Mouse (Mus musculus): ENCODE data around the gene Gnaq. TPM values are rescaled to one million over a fixed set of nuclear protein-coding genes. Genes with fewer than 3 reads are reported as not detected.

Gene Gnaq
- polyA plus RNA-seq, 1 experiment, result 56.2 TPM

DNA sequence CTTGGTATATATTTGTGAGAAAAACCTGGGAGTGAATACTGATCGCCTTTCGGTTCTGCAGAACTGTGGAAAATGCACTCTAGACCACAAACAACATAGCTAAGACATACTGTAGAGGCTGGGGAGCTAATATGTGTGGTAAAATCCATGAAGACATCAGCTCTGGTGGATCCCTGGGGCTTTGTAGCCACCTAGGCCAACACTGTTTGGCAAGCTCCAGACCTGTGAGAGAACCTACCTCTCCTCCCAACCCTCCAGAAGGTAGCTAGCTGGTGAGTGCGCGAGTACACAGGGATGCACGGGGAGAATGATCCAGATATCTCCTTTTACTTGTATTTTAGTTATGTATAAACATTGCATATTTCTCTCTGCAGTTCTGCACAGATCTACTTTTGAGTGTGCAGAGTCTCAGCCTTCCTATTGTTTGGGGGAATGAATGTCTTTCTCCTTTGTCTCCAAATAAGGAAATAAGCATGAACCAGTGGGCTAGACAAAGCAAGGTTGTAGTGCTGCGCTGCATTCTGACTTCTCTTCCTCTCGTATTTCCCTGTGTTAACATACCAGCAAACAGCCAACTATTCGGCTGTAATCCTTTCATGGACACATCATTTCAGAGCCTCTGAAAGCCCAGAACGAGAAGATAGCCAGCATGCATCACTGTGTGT lies 205.4 kb downstream of the Gnaq start:
- Histone ChIP-seq H3K4me1 (ENCODE audit: control insufficient read depth, insufficient read depth, low read length) (peaks cover 11% of the 10 kb centered on the region; the same call in 1 of the 2 replicates), H3K4me3 (replicated peaks; ENCODE audit: insufficient read depth, low read depth, low read length) (no peak overlapping the region), H3K27ac (ENCODE audit: insufficient read depth, low read length) (no peak overlapping the region), H3K27me3 (ENCODE audit: control insufficient read depth, insufficient read depth, low read length) (no peaks in the 10 kb centered on the region)
- TF ChIP-seq POLR2A (IDR thresholded peaks at IDR 0.05; ENCODE audit: borderline replicate concordance, insufficient read depth, low read length), result no peak
- peak; percentile 42 to 69 for DNase-seq
- 58% methylated on average over 9 of the region's 9 CpGs for WGBS

GRCm38 (mm10) chr19:16339954-16340586 lies 207.4 kb downstream of the Gnaq start:
- TF ChIP-seq POLR2A (IDR thresholded peaks at IDR 0.05; ENCODE audit: borderline replicate concordance, insufficient read depth, low read length) (no peak), CTCF (IDR thresholded peaks at IDR 0.05; ENCODE audit: borderline replicate concordance, insufficient read depth, low read depth, low read length) (no peak)
- H3K27me3 ChIP-seq (ENCODE audit: control insufficient read depth, insufficient read depth, low read length), result no peaks in the 10 kb centered on the region
- 95% methylated on average over 4 of the region's 4 CpGs for WGBS
- peaks cover 11% of the 10 kb centered on the region; the same call in 1 of the 2 replicates for H3K4me1 ChIP-seq (ENCODE audit: control insufficient read depth, insufficient read depth, low read length)
- H3K4me3 ChIP-seq (replicated peaks; ENCODE audit: insufficient read depth, low read depth, low read length), result no peak overlapping the region
- H3K27ac ChIP-seq (ENCODE audit: insufficient read depth, low read length), result no peak overlapping the region
- DNase-seq, result no peak

DNA sequence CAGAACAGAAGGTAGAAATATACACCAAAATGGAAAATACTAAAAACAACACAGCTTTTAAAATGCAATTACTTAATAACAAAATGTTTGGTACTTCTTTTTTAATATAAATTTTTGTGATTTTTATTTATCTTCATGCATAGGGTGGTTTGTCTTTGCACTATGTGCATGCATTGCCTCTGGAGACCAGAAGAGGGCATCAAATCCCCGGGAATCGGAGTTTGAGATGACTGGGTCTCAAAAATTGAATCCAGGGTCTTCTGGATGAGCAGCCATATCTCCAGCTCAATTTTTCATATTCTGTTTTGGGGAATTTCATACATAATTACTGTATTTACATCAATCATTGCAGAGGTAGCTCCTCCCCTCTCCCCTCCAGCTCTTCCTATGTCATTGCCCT lies 210.1 kb downstream of the Gnaq start:
- TF ChIP-seq POLR2A (IDR thresholded peaks at IDR 0.05; ENCODE audit: borderline replicate concordance, insufficient read depth, low read length), result no peak
- peak; percentile 31; the same call in 1 of the 2 replicates for TF ChIP-seq CTCF (IDR thresholded peaks at IDR 0.05; ENCODE audit: borderline replicate concordance, insufficient read depth, low read depth, low read length)
- H3K27ac ChIP-seq (ENCODE audit: insufficient read depth, low read length), result no peak overlapping the region
- WGBS, result 84% methylated on average over 2 of the region's 2 CpGs
- no peak for DNase-seq
- H3K4me3 ChIP-seq (replicated peaks; ENCODE audit: insufficient read depth, low read depth, low read length), result no peak overlapping the region
- no peaks in the 10 kb centered on the region for H3K27me3 ChIP-seq (ENCODE audit: control insufficient read depth, insufficient read depth, low read length)
- H3K4me1 ChIP-seq (ENCODE audit: control insufficient read depth, insufficient read depth, low read length), result peaks cover 8% of the 10 kb centered on the region; the same call in 1 of the 2 replicates

DNA sequence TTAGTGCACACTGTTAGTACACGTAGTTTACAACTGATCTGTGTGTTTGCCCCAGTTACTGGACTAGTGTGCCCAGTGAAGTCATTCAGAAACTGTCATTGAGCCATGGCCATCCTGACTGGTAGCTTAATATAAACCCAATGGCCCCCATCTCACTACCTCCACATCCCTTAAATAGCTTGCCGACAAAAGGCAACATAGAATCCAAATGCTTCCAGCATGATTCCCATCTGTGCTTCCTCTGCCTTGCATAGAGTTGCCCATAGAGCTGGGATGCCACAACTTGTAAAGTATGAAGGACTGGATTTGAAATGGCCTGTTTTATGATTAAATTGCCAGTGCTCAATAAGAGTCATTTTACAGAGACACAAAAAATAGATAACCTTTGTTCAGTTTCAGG lies 212.9 kb downstream of the Gnaq start:
- no peaks in the 10 kb centered on the region for H3K4me1 ChIP-seq (ENCODE audit: control insufficient read depth, insufficient read depth, low read length)
- H3K27me3 ChIP-seq (ENCODE audit: control insufficient read depth, insufficient read depth, low read length), result no peaks in the 10 kb centered on the region
- TF ChIP-seq CTCF (IDR thresholded peaks at IDR 0.05; ENCODE audit: borderline replicate concordance, insufficient read depth, low read depth, low read length) (no peak), POLR2A (IDR thresholded peaks at IDR 0.05; ENCODE audit: borderline replicate concordance, insufficient read depth, low read length) (no peak)
- WGBS, result 32% methylated on average over 2 of the region's 2 CpGs
- no peak overlapping the region for H3K4me3 ChIP-seq (replicated peaks; ENCODE audit: insufficient read depth, low read depth, low read length)
- no peak for DNase-seq
- no peak overlapping the region for H3K27ac ChIP-seq (ENCODE audit: insufficient read depth, low read length)

- DNase-seq, result no peak
- 58% methylated on average over 3 of the region's 3 CpGs for WGBS
These were observed 214.4 kb downstream of the Gnaq start for GRCm38 (mm10) chr19:16347037-16347436.

DNA sequence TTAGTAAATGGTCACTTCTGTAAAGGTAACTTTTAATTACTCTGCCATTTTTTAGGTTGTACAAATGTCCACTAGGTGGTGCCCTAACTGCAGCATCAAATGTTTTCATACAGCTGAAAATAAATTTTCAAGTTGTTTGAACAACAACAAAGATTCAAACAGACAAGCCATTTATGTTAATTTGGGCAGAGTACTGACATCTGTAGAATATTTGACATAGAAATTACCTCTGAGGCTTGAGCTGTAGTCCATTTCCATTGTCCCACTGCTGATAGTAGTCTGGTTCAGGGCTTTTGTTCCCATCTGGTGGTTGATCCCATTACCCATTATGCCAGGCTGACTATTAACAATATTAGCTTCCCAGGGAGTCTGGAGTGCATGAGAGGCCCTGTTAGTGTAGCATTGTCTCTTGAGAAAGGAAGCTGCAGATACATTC lies 221.1 kb downstream of the Gnaq start:
- no peak for DNase-seq
- Histone ChIP-seq H3K4me3 (replicated peaks; ENCODE audit: insufficient read depth, low read depth, low read length) (no peak overlapping the region), H3K27me3 (ENCODE audit: control insufficient read depth, insufficient read depth, low read length) (no peaks in the 10 kb centered on the region), H3K4me1 (ENCODE audit: control insufficient read depth, insufficient read depth, low read length) (peaks cover 2% of the 10 kb centered on the region; the same call in 1 of the 2 replicates), H3K27ac (ENCODE audit: insufficient read depth, low read length) (no peak overlapping the region)
- TF ChIP-seq POLR2A (IDR thresholded peaks at IDR 0.05; ENCODE audit: borderline replicate concordance, insufficient read depth, low read length) (no peak), CTCF (IDR thresholded peaks at IDR 0.05; ENCODE audit: borderline replicate concordance, insufficient read depth, low read depth, low read length) (peak; percentile 14; the same call in 1 of the 2 replicates)

More at GRCm38 (mm10) chr19:16347037-16347436, 214.4 kb downstream of the Gnaq start:
- no peak for TF ChIP-seq POLR2A (IDR thresholded peaks at IDR 0.05; ENCODE audit: borderline replicate concordance, insufficient read depth, low read length)
- TF ChIP-seq CTCF (IDR thresholded peaks at IDR 0.05; ENCODE audit: borderline replicate concordance, insufficient read depth, low read depth, low read length), result no peak
- Histone ChIP-seq H3K27me3 (ENCODE audit: control insufficient read depth, insufficient read depth, low read length) (no peaks in the 10 kb centered on the region), H3K4me1 (ENCODE audit: control insufficient read depth, insufficient read depth, low read length) (no peaks in the 10 kb centered on the region), H3K4me3 (replicated peaks; ENCODE audit: insufficient read depth, low read depth, low read length) (no peak overlapping the region), H3K27ac (ENCODE audit: insufficient read depth, low read length) (no peak overlapping the region)

DNA sequence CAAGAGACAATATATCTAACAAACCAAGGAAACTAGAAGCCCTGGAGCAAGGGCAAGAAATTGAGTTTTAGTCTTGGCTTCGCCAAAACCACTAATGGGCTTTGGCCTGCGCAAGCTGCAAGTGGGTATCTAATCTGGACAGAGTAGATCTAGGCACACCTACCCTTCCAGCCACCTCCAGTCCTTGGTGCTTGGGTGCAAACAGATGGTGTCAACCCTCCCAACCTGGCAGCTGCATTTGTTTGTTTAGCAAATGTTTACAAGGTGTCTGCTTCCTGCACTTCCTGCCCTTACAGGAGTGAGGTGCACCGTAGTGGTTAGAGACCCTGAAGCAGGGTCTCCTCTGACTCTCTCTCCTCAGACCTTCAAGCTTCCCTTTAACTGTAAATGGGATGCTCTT lies 225.5 kb downstream of the Gnaq start:
- WGBS, result 85% methylated on average over 3 of the region's 3 CpGs
- H3K27ac ChIP-seq (ENCODE audit: insufficient read depth, low read length), result no peak overlapping the region
- H3K4me3 ChIP-seq (replicated peaks; ENCODE audit: insufficient read depth, low read depth, low read length), result no peak overlapping the region
- peaks cover 2% of the 10 kb centered on the region; the same call in 1 of the 2 replicates for H3K4me1 ChIP-seq (ENCODE audit: control insufficient read depth, insufficient read depth, low read length)
- no peak for DNase-seq
- TF ChIP-seq POLR2A (IDR thresholded peaks at IDR 0.05; ENCODE audit: borderline replicate concordance, insufficient read depth, low read length), result no peak
- TF ChIP-seq CTCF (IDR thresholded peaks at IDR 0.05; ENCODE audit: borderline replicate concordance, insufficient read depth, low read depth, low read length), result no peak
- H3K27me3 ChIP-seq (ENCODE audit: control insufficient read depth, insufficient read depth, low read length), result no peaks in the 10 kb centered on the region

DNA sequence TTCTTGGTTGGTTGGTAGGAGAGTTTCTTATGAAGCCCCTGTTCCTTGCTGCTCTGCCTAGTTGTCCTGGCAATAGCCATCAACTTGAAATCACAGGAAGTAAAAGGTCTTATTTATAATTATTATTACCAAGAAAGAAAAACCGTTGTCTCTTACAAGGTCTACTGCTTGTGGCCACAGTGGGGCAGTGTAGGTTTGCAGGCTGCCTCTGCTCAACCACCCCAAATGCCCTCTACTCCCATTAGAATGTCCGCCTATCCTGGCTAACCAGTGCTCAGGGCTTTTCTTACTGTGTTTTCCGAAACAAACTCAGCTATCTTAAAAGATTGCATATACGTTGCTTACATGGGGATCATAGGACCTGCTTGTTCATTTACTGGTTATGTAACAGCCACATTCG lies 226.3 kb downstream of the Gnaq start:
- TF ChIP-seq CTCF (IDR thresholded peaks at IDR 0.05; ENCODE audit: borderline replicate concordance, insufficient read depth, low read depth, low read length) (peak; percentile 45; the same call in 1 of the 2 replicates), POLR2A (IDR thresholded peaks at IDR 0.05; ENCODE audit: borderline replicate concordance, insufficient read depth, low read length) (no peak)
- WGBS, result 76% methylated on average over 5 of the region's 5 CpGs
- DNase-seq, result peak in 1 of 2 experiments; percentile 32

More for the DNA sequence above, 226.3 kb downstream of the Gnaq start:
- Histone ChIP-seq H3K27ac (ENCODE audit: insufficient read depth, low read length) (no peak overlapping the region), H3K4me3 (replicated peaks; ENCODE audit: insufficient read depth, low read depth, low read length) (no peak overlapping the region), H3K4me1 (ENCODE audit: control insufficient read depth, insufficient read depth, low read length) (peaks cover 2% of the 10 kb centered on the region; the same call in 1 of the 2 replicates), H3K27me3 (ENCODE audit: control insufficient read depth, insufficient read depth, low read length) (no peaks in the 10 kb centered on the region)
